Mouse (Mus musculus): ENCODE data around the gene Mex3d. TPM values are rescaled to one million over a fixed set of nuclear protein-coding genes. Genes with fewer than 3 reads are reported as not detected.

The Mex3d gene
- polyA plus RNA-seq (2012; rRNA removed), result 17.2 and 17.7 TPM in 2 replicates

DNA sequence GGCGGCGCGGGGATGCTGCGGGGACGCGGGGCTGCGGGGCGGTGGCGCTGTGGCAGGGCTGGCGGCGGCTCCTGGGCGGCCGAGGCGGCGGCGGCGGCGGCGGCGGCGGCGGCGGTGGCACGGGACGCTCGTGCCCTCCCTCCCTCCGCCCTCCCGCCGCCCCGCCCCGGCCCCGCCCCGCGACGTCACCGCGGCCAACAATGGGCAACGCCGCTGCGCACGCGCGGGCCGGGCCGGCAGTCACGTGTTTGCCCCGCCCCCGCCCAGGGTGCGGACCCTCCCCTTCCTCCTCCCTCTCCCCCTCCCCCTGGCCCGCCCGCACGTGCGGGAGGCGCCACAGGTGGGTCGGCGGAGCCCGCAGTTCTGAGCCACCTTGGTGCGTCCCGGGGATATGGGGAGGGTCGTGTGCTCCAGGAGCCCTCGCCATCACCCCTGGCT lies at the start of gene Mex3d:
TSS of gene Mex3d (minus strand) at position 138 of the 438 bp plus-strand sequence.
- peak in 1 of 2 experiments; percentile 86 for DNase-seq (ENCODE audit: extremely low spot score in 1 of 2, low spot score in 1 of 2)

DNA sequence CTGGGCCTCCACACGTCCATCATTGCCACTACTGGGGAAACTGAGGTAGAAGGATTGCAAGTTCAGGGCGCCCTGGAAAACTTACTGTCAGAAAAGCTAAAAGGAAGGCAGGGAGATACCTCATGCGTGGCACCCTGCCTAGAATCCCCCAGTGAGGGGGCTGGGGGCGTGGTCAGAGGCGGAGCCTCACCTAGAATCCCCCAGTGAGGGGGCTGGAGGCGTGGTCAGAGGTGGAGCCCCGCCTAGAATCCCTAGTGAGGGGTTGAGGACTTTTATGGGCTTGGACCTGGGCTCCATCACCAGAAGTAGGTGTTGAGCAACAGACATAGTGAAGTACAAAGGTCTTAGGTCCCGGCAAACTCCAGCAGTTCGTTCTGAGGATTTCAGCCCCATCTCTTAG lies 48.8 kb upstream of the Mex3d start:
- no peak for DNase-seq (ENCODE audit: extremely low spot score in 1 of 2, low spot score in 1 of 2)

DNA sequence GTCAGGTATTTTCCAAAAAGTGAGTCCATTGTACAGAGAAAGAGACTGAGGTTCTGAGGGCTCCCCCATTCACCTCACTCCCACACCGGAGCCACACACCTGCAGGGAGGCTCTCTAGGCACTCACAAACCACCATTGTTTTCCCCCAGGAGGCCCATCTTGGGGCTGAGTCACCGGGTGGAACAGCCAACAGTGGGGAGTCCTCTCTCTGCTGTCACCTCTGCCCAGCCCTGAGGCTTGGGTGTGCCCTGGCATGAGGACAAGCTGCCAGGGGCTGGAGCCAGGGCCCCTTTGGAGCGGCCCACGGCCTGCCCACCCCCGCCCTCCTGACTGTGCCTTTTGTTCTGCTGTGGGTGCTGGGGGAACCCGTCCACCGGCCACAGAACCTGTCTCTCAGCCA lies 48.3 kb upstream of the Mex3d start:
- no peak for DNase-seq (ENCODE audit: extremely low spot score in 1 of 2, low spot score in 1 of 2)

DNA sequence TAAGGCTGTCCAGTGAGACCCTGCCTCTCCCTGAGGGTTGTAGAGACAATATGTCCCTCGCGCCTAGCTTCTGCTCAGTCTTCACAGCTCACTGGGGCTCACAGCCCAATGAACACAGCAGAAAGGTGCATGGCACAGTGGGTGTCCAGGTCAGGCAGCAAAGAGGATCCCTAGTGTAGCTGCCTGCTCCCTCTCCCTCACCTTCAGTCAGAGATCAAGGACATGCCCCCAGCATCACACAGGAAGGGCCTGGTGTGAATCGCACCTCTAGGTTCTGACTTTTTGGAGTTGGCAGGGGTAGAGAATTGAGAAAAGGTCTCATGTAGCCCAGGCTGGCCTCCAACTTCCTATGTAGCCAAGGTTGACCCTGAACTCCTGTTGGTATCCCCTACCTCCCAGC lies 47.4 kb upstream of the Mex3d start:
- DNase-seq (ENCODE audit: extremely low spot score in 1 of 2, low spot score in 1 of 2), result no peak

DNA sequence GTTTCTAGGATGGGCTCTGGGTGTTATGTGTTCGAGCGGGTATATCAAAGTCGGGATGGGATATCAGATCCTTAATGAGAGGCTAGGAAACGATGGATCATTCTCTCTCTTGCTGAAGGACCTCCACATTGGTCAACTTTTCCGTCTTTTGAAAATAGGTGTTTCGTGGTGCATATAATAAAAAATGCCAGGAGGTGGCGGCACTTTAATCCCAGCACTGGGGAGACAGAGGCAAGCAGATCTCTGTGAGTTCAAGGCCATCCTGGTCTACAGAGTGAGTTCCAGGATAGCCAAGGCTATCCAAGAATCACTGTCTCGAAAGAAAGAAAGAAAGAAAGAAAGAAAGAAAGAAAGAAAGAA lies 46.8 kb upstream of the Mex3d start:
- DNase-seq (ENCODE audit: extremely low spot score in 1 of 2, low spot score in 1 of 2), result no peak

DNA sequence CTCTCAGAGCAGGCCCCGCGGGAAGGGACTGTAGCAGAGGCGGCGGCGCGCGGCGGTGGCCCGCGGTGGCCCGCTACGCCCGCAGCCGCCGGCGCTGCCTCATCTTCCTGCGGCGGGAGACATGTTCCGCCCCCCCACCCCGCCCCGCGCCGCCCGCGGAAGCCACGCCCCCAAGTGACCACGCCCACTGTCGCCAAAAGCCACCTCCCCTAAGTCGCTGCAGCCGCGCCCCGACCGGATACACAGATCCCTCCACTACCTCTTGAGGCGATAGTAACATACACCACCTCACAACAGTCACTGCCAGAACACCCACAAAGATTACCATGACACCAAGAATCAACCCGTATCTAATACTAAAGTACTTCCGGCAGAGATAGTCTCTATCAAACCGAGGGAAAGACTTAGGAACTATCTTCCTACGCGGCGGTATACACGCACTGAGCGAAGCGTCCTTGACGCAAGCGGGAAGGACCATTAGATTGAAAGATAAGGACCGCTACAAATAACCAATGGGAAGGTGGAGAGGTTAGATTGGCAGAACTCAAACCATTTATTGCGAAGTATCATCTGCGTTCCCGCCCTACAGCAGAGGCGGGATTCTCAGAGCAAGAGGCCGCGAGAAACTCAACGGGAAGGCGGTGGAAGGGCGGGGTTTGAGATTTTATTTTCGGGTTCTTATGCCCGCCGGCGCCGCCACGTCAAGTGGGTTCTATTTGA lies 46.2 kb upstream of the Mex3d start, which contains the start of gene Tcf3:
TSS of gene Tcf3 (minus strand) at position 135 of the 720 bp plus-strand sequence.
- DNase-seq (ENCODE audit: extremely low spot score in 1 of 2, low spot score in 1 of 2), result peak; percentile 98 to 99

DNA sequence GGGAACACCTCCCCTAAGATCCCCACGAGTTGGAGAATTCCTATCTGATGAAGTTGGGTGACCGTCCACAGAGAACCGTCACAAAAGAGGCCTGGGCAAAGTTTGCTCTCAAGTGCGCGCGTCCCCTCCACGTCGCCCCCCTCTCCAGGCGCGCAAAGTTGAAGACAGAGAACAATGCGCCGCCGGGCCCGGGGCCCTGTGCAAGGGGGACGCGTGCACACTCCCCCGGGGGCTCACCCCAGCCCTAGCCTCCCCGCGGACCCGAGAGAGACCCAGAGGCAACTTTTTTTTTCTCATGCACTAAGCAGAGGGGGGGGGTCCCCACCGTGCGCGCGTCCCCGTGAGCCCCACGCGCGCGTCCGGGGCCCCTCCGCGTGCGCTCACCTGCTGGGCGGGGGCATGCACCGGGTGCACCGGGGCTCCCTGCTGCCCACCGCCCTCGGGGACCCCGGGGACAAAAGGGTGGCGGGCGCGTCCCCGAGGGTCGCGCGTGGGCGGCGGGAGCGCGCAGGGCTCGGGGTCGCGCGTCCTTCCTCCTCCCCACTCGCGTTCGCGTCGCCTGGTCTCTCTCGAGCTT lies 45.6 kb upstream of the Mex3d start:
- no peak for DNase-seq (ENCODE audit: extremely low spot score in 1 of 2, low spot score in 1 of 2)

DNA sequence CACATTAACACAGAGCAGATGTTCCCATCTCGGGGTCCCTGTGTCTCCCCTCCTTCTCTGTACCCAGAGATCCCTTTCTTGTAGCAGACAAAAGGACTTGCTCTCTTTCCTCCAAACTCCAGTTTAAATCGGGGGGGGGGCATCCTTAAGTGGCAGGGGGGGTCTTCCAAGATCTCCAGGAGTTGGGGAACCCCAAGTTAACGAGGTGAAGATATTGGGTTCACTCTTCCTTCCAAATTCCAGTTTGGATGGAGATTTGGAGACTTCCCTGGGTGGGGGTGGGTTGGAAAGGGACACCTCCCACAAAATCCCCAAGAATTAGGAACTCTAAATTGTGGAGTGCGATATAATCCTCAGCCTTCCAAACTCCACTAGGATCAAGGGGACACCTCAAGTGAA lies 44.9 kb upstream of the Mex3d start:
- DNase-seq (ENCODE audit: extremely low spot score in 1 of 2, low spot score in 1 of 2), result no peak

DNA sequence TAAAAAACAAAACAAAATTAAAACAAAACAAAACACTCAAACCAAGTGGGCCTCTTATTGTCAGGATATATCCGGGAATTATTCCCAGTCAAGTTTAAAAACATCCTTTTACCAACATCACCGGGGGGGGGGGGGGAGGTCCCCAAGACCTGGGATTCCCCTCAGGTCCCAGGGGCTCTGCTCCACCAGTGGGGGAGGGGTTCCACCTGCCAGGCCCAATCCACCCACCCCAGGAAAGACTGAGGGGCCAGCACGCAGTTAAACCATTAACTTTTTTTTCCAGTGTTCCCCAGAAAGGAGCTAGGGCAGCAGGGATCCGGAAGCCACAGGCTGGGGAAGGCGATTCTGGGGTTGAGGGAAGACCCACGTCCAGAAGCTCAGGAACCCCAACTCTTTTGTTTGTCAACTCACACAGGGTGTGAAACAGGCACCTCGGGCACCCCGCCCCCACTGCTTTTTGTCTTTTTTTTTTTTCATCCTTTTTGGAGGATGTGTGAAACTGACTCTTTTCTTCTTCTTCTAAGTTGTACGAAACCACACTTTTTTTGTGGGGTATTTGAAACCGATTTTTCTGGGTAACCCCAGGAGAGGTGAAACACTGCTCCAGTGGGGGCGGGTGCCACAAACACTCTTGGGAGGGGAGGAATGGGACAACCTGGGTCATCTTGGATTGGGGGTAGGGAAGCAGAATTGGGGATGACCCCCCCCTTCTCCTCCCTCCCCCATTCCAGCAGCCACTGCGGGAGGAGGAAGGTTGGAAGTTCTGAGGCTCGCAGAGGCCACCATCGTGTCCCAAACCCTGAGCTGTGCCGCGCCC lies 44.3 kb upstream of the Mex3d start:
- DNase-seq (ENCODE audit: extremely low spot score in 1 of 2, low spot score in 1 of 2), result no peak

DNA sequence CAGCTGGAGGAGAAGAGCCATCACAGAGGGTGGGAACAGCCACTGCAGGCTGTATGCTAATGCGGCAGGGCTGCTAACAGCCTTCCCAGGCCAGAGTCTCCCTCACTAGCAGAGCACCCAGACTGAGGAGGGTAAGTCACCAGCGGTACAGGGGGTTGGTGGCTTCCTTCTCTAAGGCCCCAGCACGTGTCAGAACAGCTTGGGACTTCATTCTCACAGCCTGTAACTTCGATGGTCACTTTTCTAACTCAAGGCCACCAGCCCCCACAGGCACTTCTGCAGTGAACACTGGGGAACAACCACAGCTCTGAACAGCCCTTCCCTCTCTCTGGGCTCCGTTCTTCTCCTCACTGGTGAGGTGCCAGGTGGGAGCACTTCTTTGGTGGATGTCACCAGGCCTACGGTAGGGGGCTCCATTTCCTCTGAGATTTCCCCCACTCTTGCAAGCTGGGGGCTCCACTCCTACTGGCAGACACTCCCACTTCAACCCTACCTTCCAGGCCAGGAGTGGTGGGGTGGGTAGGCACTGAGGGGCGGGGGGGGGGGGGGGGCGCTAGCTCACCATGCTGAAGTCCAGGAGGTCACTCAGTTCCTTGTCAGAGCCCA lies 43.0 kb upstream of the Mex3d start:
- no peak for DNase-seq (ENCODE audit: extremely low spot score in 1 of 2, low spot score in 1 of 2)

DNA sequence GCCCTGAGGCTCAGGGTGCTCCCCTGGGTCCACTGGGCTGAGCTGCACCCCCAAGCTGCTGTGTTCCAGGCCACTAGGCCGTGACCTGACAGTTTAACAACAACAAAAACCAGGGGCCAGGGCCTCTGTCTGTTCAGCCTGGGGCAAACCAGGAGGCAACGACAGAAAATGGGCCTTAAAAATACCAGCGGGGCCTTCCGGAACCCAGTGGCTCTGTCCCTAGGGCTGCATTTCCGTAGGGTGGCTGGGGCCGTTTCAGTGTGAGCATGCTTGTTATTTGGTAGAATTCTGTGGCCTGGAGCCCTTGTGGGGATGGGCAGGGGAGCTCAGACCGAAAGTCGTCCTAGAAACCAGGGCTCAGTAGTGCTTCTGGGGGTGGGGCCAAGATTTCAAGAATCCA lies 42.3 kb upstream of the Mex3d start:
- no peak for DNase-seq (ENCODE audit: extremely low spot score in 1 of 2, low spot score in 1 of 2)

DNA sequence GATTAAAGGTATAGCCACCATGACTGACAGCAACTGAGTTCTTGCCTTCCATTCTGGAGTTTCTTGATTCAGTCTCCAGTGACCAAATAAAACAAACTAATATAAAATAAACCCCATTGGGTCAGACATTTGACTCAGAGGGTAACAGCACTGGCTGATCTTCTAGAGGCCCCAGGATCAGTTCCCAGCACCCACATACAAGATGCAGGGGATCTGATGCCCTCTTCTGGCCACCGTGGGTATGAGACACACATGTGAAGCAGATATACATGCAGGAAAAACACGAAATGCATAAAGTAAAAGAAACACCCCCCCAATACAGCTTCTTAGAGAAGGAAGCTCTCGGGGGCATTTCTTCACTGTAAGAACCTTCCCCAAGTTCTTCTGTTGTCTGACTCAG lies 37.6 kb upstream of the Mex3d start:
- DNase-seq (ENCODE audit: extremely low spot score in 1 of 2, low spot score in 1 of 2), result no peak

DNA sequence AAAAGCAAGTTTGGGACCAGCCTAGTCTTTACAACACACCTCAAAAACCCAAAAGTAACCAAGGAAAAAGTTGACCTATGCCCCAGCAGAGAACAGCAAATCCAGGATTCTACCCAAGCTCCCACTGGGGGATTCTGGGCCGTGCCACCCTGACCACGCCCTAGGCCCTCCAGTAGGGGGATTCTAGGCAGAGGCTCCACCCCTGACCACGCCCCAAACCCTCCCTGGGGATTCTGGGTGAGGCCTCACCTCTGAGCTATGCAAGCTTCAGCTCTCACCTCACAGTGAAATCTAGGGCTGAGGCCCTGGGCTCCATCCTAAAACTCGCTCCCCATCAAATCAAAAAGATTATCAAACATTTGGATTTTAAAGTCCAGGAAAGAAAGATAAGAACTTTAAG lies 36.1 kb upstream of the Mex3d start:
- no peak for DNase-seq (ENCODE audit: extremely low spot score in 1 of 2, low spot score in 1 of 2)

DNA sequence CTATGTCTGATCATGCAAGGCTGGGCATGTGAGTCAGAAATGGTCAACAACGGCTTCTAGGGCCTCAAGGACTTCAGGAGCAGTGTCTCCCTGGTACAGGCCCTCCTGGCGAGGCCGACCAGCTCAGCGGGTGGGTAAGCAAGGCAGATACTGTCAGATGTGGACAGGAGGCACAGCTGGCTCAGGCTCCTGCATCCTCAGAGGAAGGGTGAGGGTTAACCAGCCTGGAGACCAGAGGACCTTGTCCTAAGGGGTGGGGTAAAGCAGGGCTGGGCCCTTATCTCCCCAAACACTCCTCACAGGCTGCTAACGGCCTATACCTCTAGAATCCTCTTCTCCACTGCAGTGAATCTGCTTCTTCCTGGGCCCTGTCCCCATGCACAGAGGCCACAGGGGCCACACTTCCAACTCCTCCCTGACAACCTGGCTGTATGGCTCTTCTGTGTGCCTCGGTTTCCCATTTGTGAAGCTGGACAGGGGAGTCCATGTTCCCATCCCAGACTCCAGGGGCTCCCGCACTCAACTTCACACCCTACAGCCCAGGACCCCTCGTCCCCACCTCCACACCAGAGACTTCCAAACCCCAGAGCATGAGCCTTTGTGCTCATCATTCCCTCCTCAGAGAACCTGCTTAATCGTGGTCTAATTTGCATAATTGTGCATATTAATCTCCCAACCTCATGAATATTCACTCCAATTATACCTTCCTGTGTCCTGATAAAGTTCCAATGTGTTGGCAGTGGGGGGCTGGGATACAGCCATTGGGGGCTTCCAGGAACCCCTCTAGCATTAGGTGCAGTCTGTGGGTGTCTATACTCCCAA lies 34.4 kb upstream of the Mex3d start:
- no peak for DNase-seq (ENCODE audit: extremely low spot score in 1 of 2, low spot score in 1 of 2)

DNA sequence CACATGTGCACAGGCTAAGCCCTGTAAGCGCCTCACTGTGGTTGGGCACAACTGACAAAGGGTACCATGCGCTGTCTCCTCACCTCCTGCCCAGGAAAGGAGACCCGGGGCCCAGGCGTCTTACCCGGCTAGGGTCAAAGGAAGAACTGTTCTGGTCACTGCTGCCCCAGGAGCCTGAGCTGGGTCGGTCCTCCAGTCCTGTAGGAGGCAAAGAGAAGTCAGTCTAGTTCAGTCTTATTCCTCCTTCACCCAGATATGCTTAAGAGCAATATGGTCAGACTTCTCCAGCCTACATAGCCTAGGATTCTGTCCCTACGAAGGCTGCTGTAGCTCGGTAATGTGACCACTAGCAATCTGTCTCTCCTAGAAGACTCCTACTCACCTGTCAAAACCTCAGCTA lies 33.7 kb upstream of the Mex3d start:
- DNase-seq (ENCODE audit: extremely low spot score in 1 of 2, low spot score in 1 of 2), result no peak

DNA sequence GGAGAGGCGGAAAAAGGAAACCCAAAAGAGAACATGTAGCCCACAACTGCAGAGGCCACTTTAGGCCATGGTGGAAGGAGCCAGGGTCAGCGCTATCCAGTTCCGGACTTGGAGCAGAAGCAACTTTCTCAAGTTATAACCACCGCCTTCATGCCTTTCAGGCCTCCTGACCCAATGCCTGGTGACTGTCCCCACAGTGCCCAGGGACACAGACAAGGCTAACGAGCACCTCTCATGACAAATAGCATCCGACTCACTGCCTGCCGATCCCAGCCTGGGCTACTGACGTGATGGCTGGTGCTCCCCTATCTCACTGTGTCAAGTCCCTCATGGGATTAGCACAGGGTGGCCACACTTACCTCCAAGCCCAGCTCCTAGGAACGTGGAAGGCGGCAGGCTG lies 33.3 kb upstream of the Mex3d start:
- DNase-seq (ENCODE audit: extremely low spot score in 1 of 2, low spot score in 1 of 2), result no peak

DNA sequence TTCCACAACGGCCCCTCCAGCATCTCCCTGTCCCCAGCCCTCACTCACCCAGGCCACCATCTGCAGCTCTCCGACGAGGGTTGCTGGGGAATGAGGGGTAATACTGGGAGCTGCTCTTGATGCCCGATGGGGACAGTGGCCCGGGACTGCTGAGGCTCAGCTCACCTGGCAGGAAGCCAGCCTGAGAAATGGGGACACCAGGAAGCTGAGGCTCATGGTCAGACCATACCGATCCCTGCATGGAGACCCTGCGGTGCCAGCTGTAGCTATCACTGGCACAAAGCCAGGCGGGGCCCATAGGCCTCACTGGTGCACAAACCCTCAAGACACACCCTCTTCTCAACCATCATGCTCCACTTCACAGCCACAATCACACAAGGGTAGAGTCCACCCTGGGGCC lies 32.0 kb upstream of the Mex3d start:
- no peak for DNase-seq (ENCODE audit: extremely low spot score in 1 of 2, low spot score in 1 of 2)

DNA sequence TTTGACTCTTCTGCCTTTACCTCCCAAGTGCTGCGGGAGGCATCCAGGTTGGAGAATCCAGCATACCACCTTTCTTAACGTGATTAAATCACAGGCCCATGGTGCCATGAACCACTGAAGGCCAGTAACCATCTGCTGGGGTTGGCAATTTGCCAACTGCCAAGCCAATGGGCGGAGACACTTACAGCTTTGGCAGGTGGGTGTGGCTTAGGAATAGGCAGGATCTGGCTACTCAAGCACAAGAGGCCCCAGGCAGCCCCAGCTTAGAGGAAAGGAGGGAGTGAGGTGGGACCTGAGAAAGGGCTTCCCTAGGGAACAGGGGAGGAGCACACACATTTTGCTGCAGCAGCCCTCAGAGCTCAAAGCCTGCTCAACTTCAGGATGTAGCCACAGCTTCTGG lies 30.9 kb upstream of the Mex3d start:
- DNase-seq (ENCODE audit: extremely low spot score in 1 of 2, low spot score in 1 of 2), result no peak

DNA sequence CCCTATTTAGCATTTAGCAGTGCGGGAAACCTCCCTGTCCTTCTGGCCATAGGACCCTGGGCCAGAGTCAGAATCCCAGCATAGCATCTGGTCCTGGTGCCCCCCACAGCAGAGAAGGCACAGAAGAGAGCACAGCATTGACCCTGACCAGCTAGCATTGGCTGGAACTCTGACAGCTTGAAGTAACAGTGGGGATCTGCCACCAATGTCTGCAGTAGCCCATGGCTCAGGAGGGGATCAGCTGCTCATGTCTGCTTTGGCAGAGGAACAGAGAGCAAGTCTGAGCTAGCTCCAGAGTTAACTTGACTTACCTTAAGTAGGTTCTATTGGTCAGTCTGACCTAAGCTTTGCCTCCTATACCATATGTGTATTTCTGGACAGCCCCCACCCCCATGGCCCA lies 30.4 kb upstream of the Mex3d start:
- no peak for DNase-seq (ENCODE audit: extremely low spot score in 1 of 2, low spot score in 1 of 2)

DNA sequence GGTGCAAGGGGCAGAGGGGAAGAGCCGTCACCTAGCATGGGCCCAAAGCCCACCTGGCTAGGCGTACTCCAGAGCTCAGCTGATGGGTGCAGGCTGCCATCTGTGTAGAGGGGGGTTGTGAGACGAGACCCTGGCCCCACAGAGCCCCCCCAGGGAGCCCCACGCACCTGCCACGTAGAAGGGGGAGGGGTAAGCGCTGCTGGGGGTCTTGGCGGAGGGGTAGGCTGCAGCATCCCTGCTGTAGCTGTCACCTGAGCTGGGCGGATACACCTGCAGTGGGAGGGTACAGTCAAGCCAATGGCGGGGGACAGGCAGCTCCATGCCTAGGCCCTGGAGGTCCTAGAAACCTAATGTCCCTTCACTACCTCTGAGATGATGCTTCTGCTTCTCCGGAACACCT lies 29.9 kb upstream of the Mex3d start:
- DNase-seq (ENCODE audit: extremely low spot score in 1 of 2, low spot score in 1 of 2), result no peak
